Mouse (Mus musculus) E14TG2a.4 (cell line): Measurements from ENCODE around the gene Inpp5d.

Experiments
- CTCF ChIP-seq: conservative IDR thresholded peaks from 2 replicates; pipeline ENCODE4 v1.5.1; 2014; ENCODE audit warnings: low read length
- NANOG ChIP-seq: IDR thresholded peaks from 2 replicates; pipeline ENCODE4 v1.6.1; 2014; ENCODE audit warnings: borderline replicate concordance, low read length, mixed read lengths
- POU5F1 ChIP-seq: IDR thresholded peaks from 2 replicates; pipeline ENCODE4 v1.6.1; 2014; ENCODE audit warnings: low read length, borderline replicate concordance

- TF ChIP-seq CTCF (no peak), NANOG (no peak), POU5F1 (no peak)
Measured at GRCm38 (mm10) chr1:87623977-87624666, 4.0 kb downstream of the Inpp5d start.
